Comparison of ENCODE assay signal across 8 mouse cellular contexts in the genomic region with DNA sequence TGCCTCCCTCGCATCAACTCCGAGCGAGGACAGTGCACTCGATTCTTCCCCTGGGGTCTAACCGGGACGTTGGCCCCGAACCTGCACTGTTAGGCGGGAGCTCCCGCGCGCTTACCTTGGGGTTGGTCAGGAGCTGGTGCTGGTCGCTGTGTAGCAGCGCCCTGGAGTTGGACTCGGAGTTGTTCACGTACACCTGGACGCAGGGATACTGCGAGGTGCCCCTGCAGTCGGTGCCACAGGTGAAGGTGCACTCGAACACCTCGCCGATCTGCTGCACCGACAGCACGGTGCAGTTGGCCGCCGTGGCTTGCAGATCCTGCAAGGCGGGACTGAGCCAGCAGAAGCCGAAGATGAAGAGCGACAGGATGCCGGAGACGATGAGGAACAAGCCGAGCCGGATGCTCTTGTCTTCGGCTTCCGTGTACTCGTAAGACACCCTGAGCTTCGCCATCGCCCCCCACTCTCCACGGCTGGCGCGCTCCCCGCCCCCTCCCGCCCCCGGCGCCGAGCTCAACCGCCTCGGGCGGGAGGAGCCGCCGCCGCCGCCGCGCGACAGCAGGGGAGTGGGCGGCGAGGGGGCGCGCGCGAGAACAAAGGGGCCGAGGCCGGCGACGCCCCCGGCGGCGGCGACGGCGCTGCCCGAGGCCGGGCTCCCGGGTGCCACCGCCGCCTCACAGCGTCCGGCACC. TPM values are rescaled to one million over a fixed set of nuclear protein-coding genes. Genes with fewer than 3 reads are reported as not detected.
DNase-seq lines count a peak whose midpoint lies in the region; ATAC-seq and TF ChIP-seq lines count a peak whose summit lies in the region.

No protein-coding gene starts in this region.

- peaks cover 19% of the 10 kb centered on the region for H3K27me3 ChIP-seq in embryonic facial prominence, embryonic 10.5 days (replicated peaks; ENCODE audit: low read depth, poor library complexity, severe bottlenecking)
- H3K27me3 ChIP-seq in hindbrain, embryonic 12.5 days, result no peaks in the 10 kb centered on the region
- H3K27me3 ChIP-seq in limb, embryonic 12.5 days, result no peaks in the 10 kb centered on the region
- no peaks in the 10 kb centered on the region for H3K27me3 ChIP-seq in midbrain, embryonic 14.5 days (ENCODE audit: control insufficient read depth, insufficient read depth, low read length)
- H3K27me3 ChIP-seq in stomach, postnatal 0 days (ENCODE audit: control insufficient read depth, insufficient read depth, low read length), result no peaks in the 10 kb centered on the region; the same call in 1 of the 2 replicates

- WGBS in embryonic facial prominence, embryonic 10.5 days, result under 1% methylated on average over 77 of the region's 78 CpGs
- under 1% methylated on average over 55 of the region's 78 CpGs for WGBS in hindbrain, embryonic 12.5 days
- WGBS in limb, embryonic 12.5 days, result under 1% methylated on average over 60 of the region's 78 CpGs
- under 1% methylated on average over 69 of the region's 78 CpGs for WGBS in midbrain, embryonic 14.5 days
- WGBS in stomach, postnatal 0 days, result under 1% methylated on average over 36 of the region's 78 CpGs

- no peak overlapping the region for H3K27ac ChIP-seq in gastrocnemius, adult 2 months
- H3K27ac ChIP-seq in embryonic facial prominence, embryonic 10.5 days (replicated peaks), result peak overlapping the region; percentile 91
- peak overlapping the region; percentile 92 for H3K27ac ChIP-seq in hindbrain, embryonic 12.5 days
- peak overlapping the region; percentile 88 for H3K27ac ChIP-seq in limb, embryonic 12.5 days
- peak overlapping the region; percentile 95 for H3K27ac ChIP-seq in midbrain, embryonic 14.5 days (replicated peaks; ENCODE audit: low read depth, low read length)
- 0 out of 2 replicates have a peak overlapping the region, but pooled peaks have one; percentile 24 for H3K27ac ChIP-seq in stomach, postnatal 0 days (replicated peaks)

- TF ChIP-seq CTCF in gastrocnemius, adult 2 months (IDR thresholded peaks at IDR 0.05), result no peak
- TF ChIP-seq CTCF in stomach, postnatal 0 days (IDR thresholded peaks at IDR 0.05; ENCODE audit: low read depth), result no peak

- peaks cover 28% of the 10 kb centered on the region for H3K4me1 ChIP-seq in embryonic facial prominence, embryonic 10.5 days
- H3K4me1 ChIP-seq in hindbrain, embryonic 12.5 days, result peaks cover 17% of the 10 kb centered on the region
- peaks cover 20% of the 10 kb centered on the region; the same call in 1 of the 2 replicates for H3K4me1 ChIP-seq in limb, embryonic 12.5 days (replicated peaks)
- H3K4me1 ChIP-seq in midbrain, embryonic 14.5 days (ENCODE audit: control insufficient read depth, insufficient read depth, low read length), result peaks cover 14% of the 10 kb centered on the region
- H3K4me1 ChIP-seq in stomach, postnatal 0 days (replicated peaks; ENCODE audit: control insufficient read depth, insufficient read depth), result peaks cover 2% of the 10 kb centered on the region; the same call in 1 of the 2 replicates

- H3K9ac ChIP-seq in hindbrain, embryonic 12.5 days, result peak overlapping the region; percentile 85
- H3K9ac ChIP-seq in limb, embryonic 12.5 days (replicated peaks), result peak overlapping the region; percentile 88
- H3K9ac ChIP-seq in midbrain, embryonic 14.5 days (replicated peaks; ENCODE audit: low read length), result peak overlapping the region; percentile 85
- H3K9ac ChIP-seq in stomach, postnatal 0 days (ENCODE audit: low read length), result peak overlapping the region; percentile 60

- H3K36me3 ChIP-seq in embryonic facial prominence, embryonic 10.5 days (replicated peaks), result no peaks in the 10 kb centered on the region
- no peaks in the 10 kb centered on the region for H3K36me3 ChIP-seq in hindbrain, embryonic 12.5 days
- H3K36me3 ChIP-seq in limb, embryonic 12.5 days, result peaks cover 3% of the 10 kb centered on the region; the same call in 1 of the 2 replicates
- no peaks in the 10 kb centered on the region for H3K36me3 ChIP-seq in midbrain, embryonic 14.5 days (ENCODE audit: control insufficient read depth, insufficient read depth, low read length)
- H3K36me3 ChIP-seq in stomach, postnatal 0 days (ENCODE audit: control insufficient read depth, insufficient read depth, low read length), result no peaks in the 10 kb centered on the region

- no peak for TF ChIP-seq EP300 in stomach, postnatal 0 days (optimal IDR thresholded peaks at IDR 0.05)

- H3K4me3 ChIP-seq in gastrocnemius, adult 2 months, result peak overlapping the region; percentile 76
- H3K4me3 ChIP-seq in embryonic facial prominence, embryonic 10.5 days, result peak overlapping the region; percentile 73
- peak overlapping the region; percentile 62 for H3K4me3 ChIP-seq in hindbrain, embryonic 12.5 days
- H3K4me3 ChIP-seq in limb, embryonic 12.5 days (replicated peaks), result peak overlapping the region; percentile 65
- H3K4me3 ChIP-seq in midbrain, embryonic 14.5 days (replicated peaks; ENCODE audit: low read depth, low read length), result peak overlapping the region; percentile 69
- H3K4me3 ChIP-seq in stomach, postnatal 0 days (ENCODE audit: low read depth, low read length), result peak overlapping the region; percentile 65

- DNase-seq in gastrocnemius, adult 2 months, result no peak
- DNase-seq in gastrocnemius, postnatal 4 days (ENCODE audit: low spot score in 2 of 2), result no peak
- peak; percentile 74 for DNase-seq in R1 (ENCODE audit: low read depth, low spot score)
- DNase-seq in embryonic facial prominence, embryonic 10.5 days (ENCODE audit: low spot score), result peak; percentile 76
- peak; percentile 86 for DNase-seq in midbrain, embryonic 14.5 days
- DNase-seq in stomach, postnatal 0 days (ENCODE audit: low spot score), result peak; percentile 23

- H3K4me2 ChIP-seq in hindbrain, embryonic 12.5 days (replicated peaks), result peak overlapping the region; percentile 93
- peak overlapping the region; percentile 86 for H3K4me2 ChIP-seq in limb, embryonic 12.5 days
- peak overlapping the region; percentile 84 for H3K4me2 ChIP-seq in midbrain, embryonic 14.5 days (ENCODE audit: low read length)
- H3K4me2 ChIP-seq in stomach, postnatal 0 days (replicated peaks; ENCODE audit: low read depth), result peak overlapping the region; percentile 95

- H3K9me3 ChIP-seq in embryonic facial prominence, embryonic 10.5 days, result peaks cover 5% of the 10 kb centered on the region; the same call in 1 of the 2 replicates
- H3K9me3 ChIP-seq in hindbrain, embryonic 12.5 days (replicated peaks), result peaks cover 3% of the 10 kb centered on the region; the same call in 1 of the 2 replicates
- no peaks in the 10 kb centered on the region; the same call in 1 of the 2 replicates for H3K9me3 ChIP-seq in limb, embryonic 12.5 days
- no peaks in the 10 kb centered on the region for H3K9me3 ChIP-seq in midbrain, embryonic 14.5 days (ENCODE audit: control insufficient read depth, low read length)
- H3K9me3 ChIP-seq in stomach, postnatal 0 days (ENCODE audit: control insufficient read depth, low read length), result no peaks in the 10 kb centered on the region

- intact Hi-C loops in gastrocnemius, adult 2 months (cut with DNase I), result loop anchor here (10.0 kb wide), 1 partner anchor 138 kb away; no protein-coding TSS in a partner anchor

- ATAC-seq in hindbrain, embryonic 12.5 days (ENCODE audit: low FRiP score), result peak; percentile 85
- ATAC-seq in limb, embryonic 12.5 days (ENCODE audit: insufficient number of reproducible peaks, insufficient read depth, low FRiP score, low TSS enrichment, low read depth), result peak; percentile 69
- ATAC-seq in midbrain, embryonic 14.5 days (ENCODE audit: low FRiP score, low TSS enrichment), result peak; percentile 82
- peak; percentile 58 for ATAC-seq in stomach, postnatal 0 days (ENCODE audit: low FRiP score, low TSS enrichment)

RNA-seq across cellular contexts. Expression of a gene that starts 0.5 kb away (rescaled TPM):
- under 1 TPM; 0.23 to 0.28 TPM for total RNA-seq in gastrocnemius, adult 2 months (2021)
- 1 to 10 TPM; 3.0 to 4.5 TPM for total RNA-seq in gastrocnemius, postnatal 4 days (2021)
- polyA plus RNA-seq in embryonic facial prominence, embryonic 10.5 days (2016; fragmentation: Nextera tagmentation; extraction: Ambion mirVana), result 7.0 and 10.6 TPM in 2 replicates
- polyA plus RNA-seq in hindbrain, embryonic 12.5 days (2016; fragmentation: Nextera tagmentation; extraction: Ambion mirVana), result 19.9 and 20.5 TPM in 2 replicates
- 35.5 and 38.7 TPM in 2 replicates for polyA plus RNA-seq in limb, embryonic 12.5 days (2016; fragmentation: Nextera tagmentation; extraction: Ambion mirVana)
- 18.8 and 22.1 TPM in 2 replicates for polyA plus RNA-seq in midbrain, embryonic 14.5 days (2014; fragmentation: Nextera tagmentation; extraction: Ambion mirVana)
- 1.8 and 2.6 TPM in 2 replicates for polyA plus RNA-seq in stomach, postnatal 0 days (2015; fragmentation: Nextera tagmentation; extraction: Ambion mirVana)

Comparison
In these comparisons a context has a peak if more than half of its experiments do, and no peak if none do; other contexts are left out.
1. DNase-seq: peak in R1 (single experiment), embryonic facial prominence, embryonic 10.5 days (single experiment), midbrain, embryonic 14.5 days (single experiment) and stomach, postnatal 0 days (single experiment); none in gastrocnemius, adult 2 months (single experiment) and gastrocnemius, postnatal 4 days (0 of 2).
2. Peak in every context shown above with its lines, with median percentiles within 50 percentile points of each other: H3K4me3 ChIP-seq, ATAC-seq, H3K4me2 ChIP-seq and H3K9ac ChIP-seq.